Mouse (Mus musculus) 416B (cell line): ENCODE data around the gene Cyp2c23.

ENCODE experiments used
- DNase-seq: peaks from one replicate; pipeline ENCODE4 v3.0.0; 2011; ENCODE audit warnings: low read depth

The Cyp2c23 gene

GRCm38 (mm10) chr19:43968436-43969026, 60.5 kb downstream of the Cyp2c23 start:
- DNase-seq: no peak

GRCm38 (mm10) chr19:43966481-43966880, 62.5 kb downstream of the Cyp2c23 start:
- no peak for DNase-seq

GRCm38 (mm10) chr19:43965496-43966085, 63.4 kb downstream of the Cyp2c23 start:
- DNase-seq: no peak

- no peak for DNase-seq
Measured at GRCm38 (mm10) chr19:43962795-43963194, 66.2 kb downstream of the Cyp2c23 start.

GRCm38 (mm10) chr19:43961185-43961584, 67.8 kb downstream of the Cyp2c23 start:
- DNase-seq: peak; percentile 53

GRCm38 (mm10) chr19:43960014-43960413, 69.0 kb downstream of the Cyp2c23 start:
- DNase-seq: no peak

- DNase-seq: peak; percentile 71
Measured at GRCm38 (mm10) chr19:43959162-43959561, 69.8 kb downstream of the Cyp2c23 start.

GRCm38 (mm10) chr19:43957881-43958280, 71.1 kb downstream of the Cyp2c23 start:
- no peak for DNase-seq

GRCm38 (mm10) chr19:43957402-43957801, 71.6 kb downstream of the Cyp2c23 start:
- no peak for DNase-seq

GRCm38 (mm10) chr19:43955266-43955665, 73.7 kb downstream of the Cyp2c23 start:
- DNase-seq: no peak
